Comparison of ENCODE assay signal across 7 mouse cellular contexts in genomic region chr6:144673906-144674305, GRCm38 (mm10).
"Had no signal": no experiment of that assay in that cellular context is flagged by ENCODE, and none has a peak within 500 bp of the region (broad histone marks: within the 10 kb centered on the region; RNA-seq: fewer than 3 reads in every experiment).

No protein-coding gene starts in this region.

- DNase-seq: kidney, adult 2 months; kidney, postnatal 36 days; layer of hippocampus, adult 9-11 months; layer of hippocampus, postnatal 36 days; left cerebral cortex, postnatal 4 days; lung, adult 18-20 months; right cerebral cortex, postnatal 25 days had no signal
